Mouse (Mus musculus) adrenal gland, adult 2 months (tissue): Measurements from ENCODE around the gene Prr15l. TPM values are rescaled to one million over a fixed set of nuclear protein-coding genes. Genes with fewer than 3 reads are reported as not detected.

Experiments used
- DNase-seq: peaks from one replicate; pipeline ENCODE4 v3.0.0; 2021
- long read RNA-seq: library from polyadenylated mRNA; stranded (forward); transcript quantifications from one replicate; pipeline ENCODE4 v2.0.0, GENCODE M21; 2021
- polyA plus RNA-seq: library from polyadenylated mRNA; depleted of rRNA; stranded (reverse); fragments of >200 nt; gene quantifications from 2 replicates; pipeline ENCODE4 v1.2.3, GENCODE M21; 2012; rRNA removed
- total RNA-seq, 2 experiments: library from RNA; stranded (reverse); gene quantifications; 2 replicates each; pipeline ENCODE4 v1.2.3; 2021

Gene Prr15l
- under 1 TPM; 0.52 to 0.66 TPM for total RNA-seq
- polyA plus RNA-seq, result not detected in 2 replicates
- long read RNA-seq, result 0 reads

GRCm38 (mm10) chr11:96928088-96928487 is at the start of gene Prr15l:
Gene Prr15l (plus strand): TSS chr11:96928104.
- no peak for DNase-seq

- no peak for DNase-seq
These were observed 49.2 kb upstream of the Prr15l start for GRCm38 (mm10) chr11:96878715-96879114.

- DNase-seq, result no peak
These were observed 48.5 kb upstream of the Prr15l start for GRCm38 (mm10) chr11:96879359-96879758.

GRCm38 (mm10) chr11:96880296-96880695 is 47.6 kb upstream of the Prr15l start:
- no peak for DNase-seq

GRCm38 (mm10) chr11:96885901-96886340 is 42.0 kb upstream of the Prr15l start:
- DNase-seq, result no peak

GRCm38 (mm10) chr11:96886942-96887546 is 40.9 kb upstream of the Prr15l start:
- DNase-seq, result no peak

- DNase-seq, result no peak
These were observed 35.9 kb upstream of the Prr15l start for GRCm38 (mm10) chr11:96891784-96892527.

- DNase-seq, result no peak
These were observed 34.6 kb upstream of the Prr15l start for GRCm38 (mm10) chr11:96893203-96893842.

GRCm38 (mm10) chr11:96895886-96896285 is 32.0 kb upstream of the Prr15l start:
- DNase-seq, result no peak

GRCm38 (mm10) chr11:96899449-96900306 is 28.2 kb upstream of the Prr15l start:
- no peak for DNase-seq

- DNase-seq, result no peak
These were observed 26.6 kb upstream of the Prr15l start for GRCm38 (mm10) chr11:96901332-96901731.

GRCm38 (mm10) chr11:96902639-96903635 is 25.0 kb upstream of the Prr15l start:
- peak; percentile 40 for DNase-seq

GRCm38 (mm10) chr11:96906431-96907161 is 21.3 kb upstream of the Prr15l start:
- DNase-seq, result no peak

GRCm38 (mm10) chr11:96908594-96908993 is 19.3 kb upstream of the Prr15l start:
- DNase-seq, result no peak

- DNase-seq, result peak; percentile 81
These were observed 17.9 kb upstream of the Prr15l start for GRCm38 (mm10) chr11:96910003-96910402.

GRCm38 (mm10) chr11:96912682-96913081 is 15.2 kb upstream of the Prr15l start:
- no peak for DNase-seq

GRCm38 (mm10) chr11:96916044-96916884 is 11.6 kb upstream of the Prr15l start, which contains the start of gene Cdk5rap3:
Gene Cdk5rap3 (minus strand): TSS chr11:96916496.
- DNase-seq, result peak; percentile 99

GRCm38 (mm10) chr11:96916885-96917396 is 11.0 kb upstream of the Prr15l start:
- DNase-seq, result no peak

- DNase-seq, result no peak
These were observed 10.5 kb upstream of the Prr15l start for GRCm38 (mm10) chr11:96917415-96917814.
